19 mouse cellular contexts compared by ENCODE assay signal in genomic region chr1:78200191-78200590, GRCm38 (mm10). TPM values are rescaled to one million over a fixed set of nuclear protein-coding genes. Genes with fewer than 3 reads are reported as not detected.
DNase-seq lines count a peak whose midpoint lies in the region; ATAC-seq lines count a peak whose summit lies in the region.
"Had no signal": no experiment of that assay in that cellular context is flagged by ENCODE, and none has a peak within 500 bp of the region (broad histone marks: within the 10 kb centered on the region; RNA-seq: fewer than 3 reads in every experiment).

No protein-coding gene starts in this region.

- no peaks in the 10 kb centered on the region for H3K9me3 ChIP-seq in hindbrain, embryonic 11.5 days (ENCODE audit: control insufficient read depth, low read length)
- H3K9me3 ChIP-seq in midbrain, embryonic 14.5 days (ENCODE audit: control insufficient read depth, low read length), result no peaks in the 10 kb centered on the region
- H3K9me3 ChIP-seq: limb, embryonic 12.5 days had no signal

- ATAC-seq in hindbrain, embryonic 11.5 days (ENCODE audit: low FRiP score), result no peak
- ATAC-seq in midbrain, embryonic 14.5 days (ENCODE audit: low FRiP score, low TSS enrichment), result no peak
- no peak for ATAC-seq in megakaryocyte, adult 5-6 weeks (ENCODE audit: poor library complexity, severe bottlenecking)
- ATAC-seq: activated CD4-positive, CD25-positive, alpha-beta regulatory T cell, adult 4 months had no signal

- H3K9ac ChIP-seq in hindbrain, embryonic 11.5 days (ENCODE audit: low read depth, low read length), result peak overlapping the region; percentile 52
- no peak overlapping the region for H3K9ac ChIP-seq in midbrain, embryonic 14.5 days (replicated peaks; ENCODE audit: low read length)
- H3K9ac ChIP-seq: limb, embryonic 12.5 days had no signal

- peak; percentile 63 for DNase-seq in left cerebral cortex, postnatal 4 days
- DNase-seq in left cerebral cortex, postnatal 36 days (ENCODE audit: low spot score in 2 of 2), result no peak
- DNase-seq in embryo, embryonic 10 days (ENCODE audit: low spot score), result peak; percentile 76
- DNase-seq in hindbrain, embryonic 11.5 days (ENCODE audit: low spot score), result peak; percentile 70
- peak; percentile 62 for DNase-seq in midbrain, embryonic 14.5 days
- no peak for DNase-seq in cerebellum, postnatal 36 days
- DNase-seq in adrenal gland, postnatal 14 days, result no peak
- DNase-seq: cerebellum, adult 8-10 months; heart, adult 2 months; heart, postnatal 36 days; right cerebral cortex, postnatal 14 days; thymus, postnatal 25 days had no signal

- H3K4me2 ChIP-seq in hindbrain, embryonic 11.5 days (replicated peaks; ENCODE audit: low read depth, low read length), result peak overlapping the region; percentile 41
- H3K4me2 ChIP-seq in midbrain, embryonic 14.5 days (ENCODE audit: low read length), result peak overlapping the region; percentile 43
- H3K4me2 ChIP-seq: limb, embryonic 12.5 days had no signal

- peak overlapping the region; percentile 20 for H3K4me3 ChIP-seq in hindbrain, embryonic 11.5 days (ENCODE audit: low read depth, low read length)
- H3K4me3 ChIP-seq in midbrain, embryonic 14.5 days (replicated peaks; ENCODE audit: low read depth, low read length), result no peak overlapping the region
- H3K4me3 ChIP-seq: erythroblast, embryonic 14.5 days; heart, adult 2 months; layer of hippocampus, adult 2 months; limb, embryonic 12.5 days had no signal

- peaks cover 63% of the 10 kb centered on the region for H3K27me3 ChIP-seq in hindbrain, embryonic 11.5 days (ENCODE audit: control insufficient read depth, insufficient read depth, low read length)
- peaks cover 47% of the 10 kb centered on the region for H3K27me3 ChIP-seq in midbrain, embryonic 14.5 days (ENCODE audit: control insufficient read depth, insufficient read depth, low read length)

- intact Hi-C loops in left cerebral cortex, postnatal 4 days (cut with DNase I), result no loop called here
- intact Hi-C loops in left cerebral cortex, postnatal 36 days (cut with DNase I), result no loop called here

- peak overlapping the region; percentile 65 for H3K27ac ChIP-seq in hindbrain, embryonic 11.5 days (ENCODE audit: low read depth, low read length)
- H3K27ac ChIP-seq in midbrain, embryonic 14.5 days (replicated peaks; ENCODE audit: low read depth, low read length), result no peak overlapping the region
- H3K27ac ChIP-seq: heart, adult 2 months; layer of hippocampus, adult 2 months; limb, embryonic 12.5 days had no signal

- WGBS in hindbrain, embryonic 11.5 days, result under 1% methylated on average over 15 of the region's 15 CpGs
- WGBS in midbrain, embryonic 14.5 days, result 2% methylated on average over 15 of the region's 15 CpGs

- H3K4me1 ChIP-seq in hindbrain, embryonic 11.5 days (replicated peaks; ENCODE audit: control insufficient read depth, insufficient read depth, low read length), result peaks cover 7% of the 10 kb centered on the region; the same call in 1 of the 2 replicates
- peaks cover 14% of the 10 kb centered on the region for H3K4me1 ChIP-seq in midbrain, embryonic 14.5 days (ENCODE audit: control insufficient read depth, insufficient read depth, low read length)

- no peaks in the 10 kb centered on the region for H3K36me3 ChIP-seq in hindbrain, embryonic 11.5 days (ENCODE audit: control insufficient read depth, insufficient read depth, low read length)
- H3K36me3 ChIP-seq in midbrain, embryonic 14.5 days (ENCODE audit: control insufficient read depth, insufficient read depth, low read length), result no peaks in the 10 kb centered on the region
- H3K36me3 ChIP-seq: G1E; limb, embryonic 12.5 days had no signal

RNA-seq across cellular contexts. Expression of gene Pax3, which starts 3.3 kb away (rescaled TPM):
- total RNA-seq in left cerebral cortex, postnatal 4 days (2021), result not detected
- not detected for total RNA-seq in left cerebral cortex, postnatal 36 days (2021)
- polyA plus RNA-seq in hindbrain, embryonic 11.5 days (2014; fragmentation: Nextera tagmentation; extraction: Ambion mirVana), result 48.3 and 49.2 TPM in 2 replicates
- polyA plus RNA-seq in midbrain, embryonic 14.5 days (2014; fragmentation: Nextera tagmentation; extraction: Ambion mirVana), result 16.0 and 23.6 TPM in 2 replicates
- not detected in 2 replicates for total RNA-seq in adrenal gland, postnatal 14 days (2021)
- not detected in 2 replicates for total RNA-seq in megakaryocyte, adult 5-6 weeks (2015)
- total RNA-seq in megakaryocyte, adult 5-6 weeks (2017), result not detected in 2 replicates
- total RNA-seq: heart, adult 2 months; heart, postnatal 36 days; layer of hippocampus, adult 2 months had no signal
- polyA plus RNA-seq: erythroblast, embryonic 14.5 days; liver, embryonic 16.5 days had no signal

Comparison
In these comparisons a context has a peak if more than half of its experiments do, and no peak if none do; other contexts are left out.
1. DNase-seq: peak in left cerebral cortex, postnatal 4 days (single experiment), embryo, embryonic 10 days (single experiment), hindbrain, embryonic 11.5 days (single experiment) and midbrain, embryonic 14.5 days (single experiment); none in left cerebral cortex, postnatal 36 days (0 of 2), cerebellum, postnatal 36 days (0 of 2) and adrenal gland, postnatal 14 days (single experiment).